Mouse (Mus musculus): ENCODE results near the gene Cbarp. TPM values are rescaled to one million over a fixed set of nuclear protein-coding genes. Genes with fewer than 3 reads are reported as not detected.

The Cbarp gene
- polyA plus RNA-seq, 1 experiment, result 3.8 TPM

DNA sequence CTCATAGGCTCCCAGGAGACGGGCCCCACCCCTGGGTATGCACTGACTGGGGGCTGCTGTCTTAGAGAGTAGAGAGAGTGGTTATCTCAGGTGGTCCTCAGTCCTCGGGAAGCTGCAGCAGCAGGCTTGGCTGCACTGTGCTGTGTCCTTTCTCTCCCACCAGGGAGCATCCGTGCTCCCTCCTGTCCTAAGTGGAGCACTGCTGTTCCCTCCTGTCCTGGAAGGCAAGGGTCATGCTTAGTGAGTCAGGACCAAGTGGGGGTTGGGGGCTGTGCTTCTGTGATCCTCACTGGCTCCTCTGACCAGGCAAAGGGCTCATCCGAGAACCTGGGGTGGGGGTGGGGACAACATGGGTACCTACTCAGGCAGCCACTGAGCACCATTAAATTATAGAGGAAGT lies 51.5 kb downstream of the Cbarp start:
- Histone ChIP-seq H3K36me3 (ENCODE audit: control insufficient read depth, insufficient read depth, low read length) (no peaks in the 10 kb centered on the region), H3K27ac (ENCODE audit: control insufficient read depth, insufficient read depth, low read depth, low read length) (no peak overlapping the region), H3K4me1 (ENCODE audit: control insufficient read depth, insufficient read depth, low read length) (peaks cover 2% of the 10 kb centered on the region; the same call in 1 of the 2 replicates), H3K4me3 (ENCODE audit: control insufficient read depth, low read depth, low read length) (no peak overlapping the region), H3K27me3 (ENCODE audit: control insufficient read depth, insufficient read depth, low read length) (no peaks in the 10 kb centered on the region)
- no peak; the same call in 1 of the 2 replicates for TF ChIP-seq CTCF (IDR thresholded peaks at IDR 0.05; ENCODE audit: control insufficient read depth, insufficient read depth, insufficient replicate concordance, low read depth, low read length)
- TF ChIP-seq POLR2A (IDR thresholded peaks at IDR 0.05; ENCODE audit: control insufficient read depth, low read depth, low read length), result no peak

DNA sequence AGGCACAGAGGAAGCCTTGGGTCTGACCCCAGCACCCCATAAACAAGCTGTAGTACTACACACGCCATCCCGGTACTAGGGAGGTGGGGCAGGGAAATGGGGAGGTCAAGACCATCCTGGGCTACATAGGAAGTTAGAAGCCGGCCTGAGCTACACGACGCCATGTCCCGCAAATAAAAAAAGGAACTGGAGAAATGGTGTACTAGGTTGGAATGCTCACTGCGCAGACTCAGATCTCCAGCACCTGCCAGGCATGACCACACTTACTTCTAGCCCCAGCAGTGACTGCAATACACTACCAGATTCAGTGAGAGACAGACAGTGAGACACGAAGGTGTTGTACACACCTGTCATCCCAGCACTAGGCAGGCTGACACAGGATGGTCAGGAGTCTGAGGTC lies 53.2 kb downstream of the Cbarp start:
- Histone ChIP-seq H3K4me3 (ENCODE audit: control insufficient read depth, low read depth, low read length) (no peak overlapping the region), H3K4me1 (ENCODE audit: control insufficient read depth, insufficient read depth, low read length) (no peaks in the 10 kb centered on the region; the same call in 1 of the 2 replicates), H3K27me3 (ENCODE audit: control insufficient read depth, insufficient read depth, low read length) (no peaks in the 10 kb centered on the region), H3K36me3 (ENCODE audit: control insufficient read depth, insufficient read depth, low read length) (no peaks in the 10 kb centered on the region), H3K27ac (ENCODE audit: control insufficient read depth, insufficient read depth, low read depth, low read length) (no peak overlapping the region)
- no peak for TF ChIP-seq POLR2A (IDR thresholded peaks at IDR 0.05; ENCODE audit: control insufficient read depth, low read depth, low read length)
- no peak for TF ChIP-seq CTCF (IDR thresholded peaks at IDR 0.05; ENCODE audit: control insufficient read depth, insufficient read depth, insufficient replicate concordance, low read depth, low read length)

DNA sequence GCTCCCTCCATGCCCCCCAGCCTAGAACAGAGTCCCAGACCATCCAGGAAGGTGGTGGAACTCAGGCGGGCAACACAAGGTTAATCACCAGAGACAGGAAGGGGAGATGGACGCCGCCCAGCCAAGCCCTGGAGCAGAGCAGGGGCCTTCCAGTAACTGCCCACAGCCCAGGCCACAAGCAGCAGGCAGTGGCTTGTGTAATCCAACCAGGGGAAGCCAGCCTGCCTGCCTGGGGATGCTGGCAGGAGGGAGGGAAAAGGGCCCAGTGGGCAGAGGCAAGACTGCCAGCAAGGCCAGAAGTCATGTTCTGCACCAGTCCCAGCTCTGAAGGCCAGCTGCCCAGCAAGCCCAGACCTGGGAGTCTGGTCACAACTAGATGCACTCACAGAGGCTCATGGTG lies 53.8 kb downstream of the Cbarp start:
- Histone ChIP-seq H3K4me1 (ENCODE audit: control insufficient read depth, insufficient read depth, low read length) (no peaks in the 10 kb centered on the region), H3K27ac (ENCODE audit: control insufficient read depth, insufficient read depth, low read depth, low read length) (no peak overlapping the region), H3K4me3 (ENCODE audit: control insufficient read depth, low read depth, low read length) (no peak overlapping the region), H3K27me3 (ENCODE audit: control insufficient read depth, insufficient read depth, low read length) (no peaks in the 10 kb centered on the region), H3K36me3 (ENCODE audit: control insufficient read depth, insufficient read depth, low read length) (no peaks in the 10 kb centered on the region)
- TF ChIP-seq CTCF (IDR thresholded peaks at IDR 0.05; ENCODE audit: control insufficient read depth, insufficient read depth, insufficient replicate concordance, low read depth, low read length) (no peak), POLR2A (IDR thresholded peaks at IDR 0.05; ENCODE audit: control insufficient read depth, low read depth, low read length) (no peak)

DNA sequence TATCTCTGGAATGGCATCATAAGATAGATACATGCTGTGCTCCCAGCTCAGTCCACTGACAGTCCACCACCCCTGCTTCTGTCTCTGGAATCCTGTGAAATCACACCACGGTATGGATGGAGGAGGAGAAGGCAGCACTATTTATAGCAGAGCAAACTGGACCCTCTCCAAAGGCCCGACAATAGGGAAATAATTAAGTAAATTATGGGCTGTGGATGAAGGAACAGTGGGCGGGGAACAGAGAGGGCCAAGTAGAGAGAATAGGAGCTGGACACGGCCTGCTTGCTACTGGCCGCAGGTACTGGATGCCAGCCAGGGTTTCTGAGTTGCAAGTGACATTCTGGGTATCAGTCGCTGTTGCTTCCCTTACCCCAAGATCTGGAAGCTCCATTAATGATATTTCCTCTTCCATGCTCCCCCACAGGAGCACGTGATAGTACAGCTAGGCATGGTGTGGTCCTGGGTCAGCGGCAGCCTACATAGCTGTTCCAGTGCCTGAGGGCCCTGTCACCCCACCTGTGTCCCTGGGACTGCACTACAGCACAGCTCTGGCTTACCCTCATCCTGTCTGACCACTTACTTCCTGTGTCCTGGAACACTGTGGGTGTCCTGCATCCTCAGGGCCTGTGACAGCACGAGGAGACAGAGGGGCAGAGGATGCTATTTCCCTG lies 55.7 kb downstream of the Cbarp start:
- Histone ChIP-seq H3K4me3 (ENCODE audit: control insufficient read depth, low read depth, low read length) (no peak overlapping the region), H3K4me1 (ENCODE audit: control insufficient read depth, insufficient read depth, low read length) (no peaks in the 10 kb centered on the region), H3K36me3 (ENCODE audit: control insufficient read depth, insufficient read depth, low read length) (no peaks in the 10 kb centered on the region), H3K27ac (ENCODE audit: control insufficient read depth, insufficient read depth, low read depth, low read length) (no peak overlapping the region), H3K27me3 (ENCODE audit: control insufficient read depth, insufficient read depth, low read length) (no peaks in the 10 kb centered on the region)
- TF ChIP-seq CTCF (IDR thresholded peaks at IDR 0.05; ENCODE audit: control insufficient read depth, insufficient read depth, insufficient replicate concordance, low read depth, low read length), result no peak
- no peak for TF ChIP-seq POLR2A (IDR thresholded peaks at IDR 0.05; ENCODE audit: control insufficient read depth, low read depth, low read length)

DNA sequence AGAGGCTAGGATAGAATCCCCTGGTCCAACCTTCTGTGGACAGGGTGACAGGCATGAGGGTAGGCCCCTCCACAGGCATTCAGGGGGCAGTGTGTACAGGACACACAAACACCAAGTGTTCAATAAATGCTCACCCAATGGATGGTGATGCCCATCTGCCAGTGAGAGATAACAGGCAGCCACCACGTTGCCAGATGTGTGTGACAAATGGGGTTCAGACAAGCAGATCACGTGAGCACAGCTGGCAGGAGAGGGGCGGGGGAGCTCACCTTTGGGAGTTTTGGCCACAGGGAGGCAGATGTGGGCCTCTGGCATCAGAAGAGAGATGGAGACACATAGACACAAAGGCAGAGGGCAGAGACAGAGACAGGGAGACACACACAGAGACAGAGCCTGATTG lies 59.6 kb downstream of the Cbarp start:
- Histone ChIP-seq H3K4me1 (ENCODE audit: control insufficient read depth, insufficient read depth, low read length) (no peaks in the 10 kb centered on the region; the same call in 1 of the 2 replicates), H3K36me3 (ENCODE audit: control insufficient read depth, insufficient read depth, low read length) (no peaks in the 10 kb centered on the region), H3K4me3 (ENCODE audit: control insufficient read depth, low read depth, low read length) (no peak overlapping the region), H3K27ac (ENCODE audit: control insufficient read depth, insufficient read depth, low read depth, low read length) (no peak overlapping the region), H3K27me3 (ENCODE audit: control insufficient read depth, insufficient read depth, low read length) (no peaks in the 10 kb centered on the region)
- TF ChIP-seq POLR2A (IDR thresholded peaks at IDR 0.05; ENCODE audit: control insufficient read depth, low read depth, low read length) (no peak), CTCF (IDR thresholded peaks at IDR 0.05; ENCODE audit: control insufficient read depth, insufficient read depth, insufficient replicate concordance, low read depth, low read length) (no peak)

Other genes starting within 250 kb of the Cbarp start
- 18.0 and 33.8 TPM in 2 replicates for gene Cfd, start 250.0 kb downstream of the Cbarp start, polyA plus RNA-seq (2012; rRNA removed)
- 163 and 181 TPM in 2 replicates for gene Med16, start 231.9 kb downstream of the Cbarp start, polyA plus RNA-seq (2012; rRNA removed)
- not detected in 2 replicates for gene Gm26602, start 230.0 kb downstream of the Cbarp start, polyA plus RNA-seq (2012; rRNA removed)
- gene Kiss1r, start 223.9 kb downstream of the Cbarp start, polyA plus RNA-seq (2012; rRNA removed), result 0.75 and 0.99 TPM in 2 replicates
- gene R3hdm4, start 219.6 kb downstream of the Cbarp start, polyA plus RNA-seq (2012; rRNA removed), result 15.0 and 15.2 TPM in 2 replicates
- gene Arid3a, start 213.8 kb downstream of the Cbarp start, polyA plus RNA-seq (2012; rRNA removed), result 59.5 and 65.0 TPM in 2 replicates
- gene Wdr18, start 180.7 kb downstream of the Cbarp start, polyA plus RNA-seq (2012; rRNA removed), result 33.9 and 36.5 TPM in 2 replicates
- gene Grin3b, start 170.1 kb downstream of the Cbarp start, polyA plus RNA-seq (2012; rRNA removed), result 17.4 and 18.9 TPM in 2 replicates
- gene Tmem259, start 156.5 kb downstream of the Cbarp start, polyA plus RNA-seq (2012; rRNA removed), result 202 and 209 TPM in 2 replicates
- gene Cnn2, start 152.3 kb downstream of the Cbarp start, polyA plus RNA-seq (2012; rRNA removed), result 4.4 and 6.8 TPM in 2 replicates
- gene Abca7, start 144.3 kb downstream of the Cbarp start, polyA plus RNA-seq (2012; rRNA removed), result 2.2 and 2.3 TPM in 2 replicates
- gene Arhgap45, start 124.2 kb downstream of the Cbarp start, polyA plus RNA-seq (2012; rRNA removed), result 2.1 and 3.4 TPM in 2 replicates
- gene Polr2e, start 101.0 kb downstream of the Cbarp start, polyA plus RNA-seq (2012; rRNA removed), result 104 and 113 TPM in 2 replicates
- 3,516 and 3,720 TPM in 2 replicates for gene Gpx4, start 93.7 kb downstream of the Cbarp start, polyA plus RNA-seq (2012; rRNA removed)
- 13.9 and 14.0 TPM in 2 replicates for gene Sbno2, start 35.3 kb downstream of the Cbarp start, polyA plus RNA-seq (2012; rRNA removed)
- 215 and 222 TPM in 2 replicates for gene Stk11, start 25.0 kb downstream of the Cbarp start, polyA plus RNA-seq (2012; rRNA removed)
- 241 and 347 TPM in 2 replicates for gene Atp5d, start 2.2 kb downstream of the Cbarp start, polyA plus RNA-seq (2012; rRNA removed)
- gene Midn, start 7.4 kb upstream of the Cbarp start, polyA plus RNA-seq (2012; rRNA removed), result 70.1 and 79.2 TPM in 2 replicates
- gene Cirbp, start 25.1 kb upstream of the Cbarp start, polyA plus RNA-seq (2012; rRNA removed), result 105 and 127 TPM in 2 replicates
- gene 1600002K03Rik, start 32.1 kb upstream of the Cbarp start, polyA plus RNA-seq (2012; rRNA removed), result 7.4 and 7.9 TPM in 2 replicates
- 1.1 and 1.4 TPM in 2 replicates for gene Efna2, start 38.6 kb upstream of the Cbarp start, polyA plus RNA-seq (2012; rRNA removed)
- 282 and 295 TPM in 2 replicates for gene Mum1, start 85.6 kb upstream of the Cbarp start, polyA plus RNA-seq (2012; rRNA removed)
- 105 and 132 TPM in 2 replicates for gene Ndufs7, start 108.3 kb upstream of the Cbarp start, polyA plus RNA-seq (2012; rRNA removed)
- gene Gamt, start 120.2 kb upstream of the Cbarp start, polyA plus RNA-seq (2012; rRNA removed), result 38.5 and 39.6 TPM in 2 replicates
- 97.5 and 114 TPM in 2 replicates for gene Dazap1, start 120.7 kb upstream of the Cbarp start, polyA plus RNA-seq (2012; rRNA removed)
- 672 and 893 TPM in 2 replicates for gene Rps15, start 151.6 kb upstream of the Cbarp start, polyA plus RNA-seq (2012; rRNA removed)
- gene Apc2, start 155.1 kb upstream of the Cbarp start, polyA plus RNA-seq (2012; rRNA removed), result 1.4 and 1.8 TPM in 2 replicates
- gene 2310011J03Rik, start 179.7 kb upstream of the Cbarp start, polyA plus RNA-seq (2012; rRNA removed), result 11.3 and 13.1 TPM in 2 replicates
- 324 and 326 TPM in 2 replicates for gene Pcsk4, start 188.7 kb upstream of the Cbarp start, polyA plus RNA-seq (2012; rRNA removed)
- 698 and 732 TPM in 2 replicates for gene Reep6, start 189.1 kb upstream of the Cbarp start, polyA plus RNA-seq (2012; rRNA removed)
- gene Adamtsl5, start 207.6 kb upstream of the Cbarp start, polyA plus RNA-seq (2012; rRNA removed), result 3.3 and 4.1 TPM in 2 replicates
- 1.3 and 1.7 TPM in 2 replicates for gene Plk5, start 215.6 kb upstream of the Cbarp start, polyA plus RNA-seq (2012; rRNA removed)
- gene Mex3d, start 246.8 kb upstream of the Cbarp start, polyA plus RNA-seq (2012; rRNA removed), result 596 and 686 TPM in 2 replicates

Data from testis, adult 2 months (tissue).